Mouse (Mus musculus) ES-E14 (cell line): ENCODE measurements around the gene Hexdc. TPM values are rescaled to one million over a fixed set of nuclear protein-coding genes. Genes with fewer than 3 reads are reported as not detected.

ENCODE experiments used
- DNase-seq: peaks from one replicate; pipeline ENCODE4 v3.0.0-alpha.2; 2013; ENCODE audit warnings: low read depth, low spot score
- H3K27ac ChIP-seq: 2 replicates; pipeline ENCODE4 v1.5.1; 2012; ENCODE audit warnings: low read depth, mild to moderate bottlenecking, low read length, moderate library complexity, mixed read lengths; ENCODE audit not compliant: poor library complexity, insufficient read depth, severe bottlenecking
- H3K36me3 ChIP-seq: 2 replicates; pipeline ENCODE4 v1.6.1; 2012; ENCODE audit warnings: mild to moderate bottlenecking, low read length, moderate library complexity, mixed read lengths; ENCODE audit not compliant: control insufficient read depth, poor library complexity, insufficient read depth, severe bottlenecking
- H3K4me1 ChIP-seq, 2 experiments: fragments of 150-350 bp in 1 of 2; sonication (generic) in 1 of 2; 2 replicates each; pipeline ENCODE4 v1.6.1; 2012; ENCODE audit warnings: low read length in 2 of 2, mild to moderate bottlenecking in 1 of 2, mixed read lengths in 1 of 2; ENCODE audit not compliant: control insufficient read depth in 2 of 2, insufficient read depth in 2 of 2, poor library complexity in 1 of 2
- H3K4me3 ChIP-seq, 2 experiments: fragments of 150-350 bp in 1 of 2; sonication (generic) in 1 of 2; 2 replicates each; pipeline ENCODE4 v1.5.1; 2012; ENCODE audit warnings: low read length in 2 of 2, low read depth in 1 of 2, mild to moderate bottlenecking in 1 of 2, mixed read lengths in 1 of 2; ENCODE audit not compliant: insufficient read depth in 1 of 2, poor library complexity in 1 of 2, severe bottlenecking in 1 of 2
- H3K9ac ChIP-seq: 2 replicates; pipeline ENCODE4 v1.6.1; 2012; ENCODE audit warnings: low read depth, mild to moderate bottlenecking, low read length, mixed read lengths; ENCODE audit not compliant: poor library complexity, insufficient read depth, severe bottlenecking
- H3K9me3 ChIP-seq: fragments of 150-350 bp; sonication (generic); 2 replicates; pipeline ENCODE4 v1.6.1; 2012; ENCODE audit warnings: low read depth, mild to moderate bottlenecking, low read length; ENCODE audit not compliant: control insufficient read depth, insufficient read depth
- CHD2 ChIP-seq: IDR thresholded peaks from 2 replicates; pipeline ENCODE4 v1.6.1; 2014; ENCODE audit warnings: mild to moderate bottlenecking, low read depth, low read length, inconsistent platforms
- HCFC1 ChIP-seq: IDR thresholded peaks from 2 replicates; pipeline ENCODE4 v1.6.1; 2012; ENCODE audit warnings: low read length, inconsistent platforms, borderline replicate concordance; ENCODE audit not compliant: insufficient read depth
- MAFK ChIP-seq: IDR thresholded peaks from 2 replicates; pipeline ENCODE4 v1.6.1; 2014; ENCODE audit warnings: mild to moderate bottlenecking, low read depth, low read length, inconsistent platforms; ENCODE audit not compliant: insufficient read depth
- ZC3H11A ChIP-seq: IDR thresholded peaks from 2 replicates; pipeline ENCODE4 v1.6.1; 2012; ENCODE audit warnings: low read depth, mild to moderate bottlenecking, inconsistent platforms, low read length, borderline replicate concordance
- ZNF384 ChIP-seq: IDR thresholded peaks from 2 replicates; pipeline ENCODE4 v1.6.1; 2012; ENCODE audit warnings: low read depth, low read length, inconsistent platforms
- in situ Hi-C, 2 experiments: fragments of 600-800 bp; cut with MboI; formaldehyde crosslinking; loops; one replicate each; pipeline ENCODE4 v1.15.1; 2025; ENCODE audit warnings: low sequenced_read_pairs in 2 of 2, inconsistent platforms in 1 of 2; ENCODE audit not compliant: unreplicated experiment in 2 of 2
- total RNA-seq: library from RNA; depleted of rRNA; stranded (reverse); fragments of 300-350 nt; gene quantifications from 2 replicates; pipeline ENCODE4 v1.2.3, GENCODE M21; 2012

Gene Hexdc
- total RNA-seq, 1 experiment: 15.5 TPM

DNA sequence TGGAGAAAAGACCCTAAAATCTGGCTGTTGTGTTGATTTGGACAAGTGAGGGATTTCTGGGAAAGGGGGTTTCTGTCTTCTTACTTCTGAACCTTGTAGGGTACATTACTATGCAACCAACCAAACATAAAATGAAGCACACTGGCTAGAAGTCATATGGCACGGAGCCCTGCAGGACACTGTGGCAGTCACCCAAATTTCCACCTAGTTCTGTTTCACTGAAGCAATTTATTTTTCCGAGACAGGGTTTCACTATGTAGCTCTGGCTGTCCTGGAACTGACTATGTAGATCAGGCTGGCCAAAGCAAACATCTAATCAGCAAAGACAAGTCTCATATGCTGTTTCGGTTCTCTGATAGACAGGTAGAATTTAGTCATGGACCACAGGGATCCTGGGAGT is 14.6 kb upstream of the Hexdc start:
- no peak overlapping the region for H3K9ac ChIP-seq
- H3K4me3 ChIP-seq: no peak overlapping the region
- H3K36me3 ChIP-seq: no peaks in the 10 kb centered on the region
- H3K4me1 ChIP-seq: no peaks in the 10 kb centered on the region
- DNase-seq: no peak
- no peak for TF ChIP-seq ZNF384
- TF ChIP-seq HCFC1: no peak
- no peak for TF ChIP-seq CHD2
- no peak for TF ChIP-seq ZC3H11A
- TF ChIP-seq MAFK: no peak
- H3K9me3 ChIP-seq: no peaks in the 10 kb centered on the region
- in situ Hi-C loops: no loop called here
- H3K27ac ChIP-seq: no peak overlapping the region

GRCm38 (mm10) chr11:121192742-121193141 is 11.5 kb upstream of the Hexdc start:
- Histone ChIP-seq H3K9ac (no peak overlapping the region), H3K27ac (no peak overlapping the region), H3K4me3 (no peak overlapping the region), H3K9me3 (no peaks in the 10 kb centered on the region), H3K4me1 (no peaks in the 10 kb centered on the region), H3K36me3 (no peaks in the 10 kb centered on the region)
- no peak for DNase-seq
- in situ Hi-C loops: no loop called here
- TF ChIP-seq ZC3H11A (no peak), CHD2 (no peak), HCFC1 (no peak), MAFK (no peak), ZNF384 (no peak)

GRCm38 (mm10) chr11:121193415-121193814 is 10.8 kb upstream of the Hexdc start:
- H3K4me3 ChIP-seq: no peak overlapping the region
- H3K4me1 ChIP-seq: no peaks in the 10 kb centered on the region
- H3K27ac ChIP-seq: no peak overlapping the region
- DNase-seq: no peak
- no peaks in the 10 kb centered on the region for H3K36me3 ChIP-seq
- TF ChIP-seq HCFC1: no peak
- TF ChIP-seq ZC3H11A: no peak
- no peak for TF ChIP-seq ZNF384
- TF ChIP-seq CHD2: no peak
- no peak for TF ChIP-seq MAFK
- H3K9me3 ChIP-seq: no peaks in the 10 kb centered on the region
- H3K9ac ChIP-seq: no peak overlapping the region
- in situ Hi-C loops: no loop called here

DNA sequence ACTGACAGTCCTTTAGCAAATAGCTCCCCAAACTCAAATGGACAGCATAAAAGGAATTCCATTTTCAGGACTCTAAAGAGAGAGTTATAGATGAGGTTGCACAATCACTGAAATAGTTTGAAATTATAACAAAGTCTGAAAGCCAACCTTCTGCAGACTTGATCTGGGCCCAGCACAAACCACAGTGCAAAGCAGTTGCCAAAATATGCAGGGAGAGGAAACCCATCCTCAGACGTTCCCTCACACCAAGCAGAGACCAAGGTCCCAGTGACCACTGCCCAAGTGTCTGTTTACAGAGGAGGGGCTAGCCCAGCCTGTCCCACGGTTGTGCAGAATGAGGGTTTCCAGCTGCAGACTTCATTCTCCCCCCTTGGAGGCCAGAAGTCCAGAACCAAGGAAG is 5.6 kb upstream of the Hexdc start:
- in situ Hi-C loops: no loop called here
- no peaks in the 10 kb centered on the region; a peak in 1 of 4 replicates for H3K4me1 ChIP-seq
- no peaks in the 10 kb centered on the region for H3K9me3 ChIP-seq
- no peak overlapping the region for H3K27ac ChIP-seq
- TF ChIP-seq ZNF384 (no peak), CHD2 (no peak), MAFK (no peak), HCFC1 (no peak), ZC3H11A (no peak)
- no peaks in the 10 kb centered on the region for H3K36me3 ChIP-seq
- no peak for DNase-seq
- no peak overlapping the region for H3K9ac ChIP-seq
- H3K4me3 ChIP-seq: no peak overlapping the region

DNA sequence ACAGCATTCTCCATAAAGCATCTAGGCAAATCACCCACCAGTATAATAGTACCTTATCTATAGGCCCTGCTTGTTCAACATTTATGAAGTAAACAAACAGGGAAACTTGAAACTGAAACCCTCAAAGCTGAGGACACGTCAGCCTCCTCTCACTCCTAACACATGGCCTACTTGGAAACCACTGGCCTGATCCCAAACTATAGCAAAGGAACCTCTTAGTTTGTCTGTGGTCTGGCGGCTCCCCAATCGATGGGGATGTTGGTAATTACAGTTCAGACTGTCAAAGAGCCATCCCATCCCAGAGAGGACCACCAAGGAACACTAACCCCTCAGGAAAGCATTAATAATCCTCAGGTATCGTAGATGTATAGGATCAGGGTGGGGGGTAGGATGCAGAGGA is 4.4 kb upstream of the Hexdc start:
- Histone ChIP-seq H3K4me3 (no peak overlapping the region), H3K9ac (no peak overlapping the region), H3K36me3 (no peaks in the 10 kb centered on the region), H3K27ac (no peak overlapping the region), H3K9me3 (no peaks in the 10 kb centered on the region), H3K4me1 (peaks cover 0 to 2% of the 10 kb centered on the region in 2 experiments; a peak in 1 of 4 replicates)
- TF ChIP-seq HCFC1 (no peak), MAFK (no peak), CHD2 (no peak), ZNF384 (no peak), ZC3H11A (no peak)
- no peak for DNase-seq
- in situ Hi-C loops: no loop called here
